Mouse (Mus musculus): ENCODE results near the gene Bcan. TPM values are rescaled to one million over a fixed set of nuclear protein-coding genes. Genes with fewer than 3 reads are reported as not detected.

Gene Bcan
- total RNA-seq, 1 experiment: 1.4 TPM

DNA sequence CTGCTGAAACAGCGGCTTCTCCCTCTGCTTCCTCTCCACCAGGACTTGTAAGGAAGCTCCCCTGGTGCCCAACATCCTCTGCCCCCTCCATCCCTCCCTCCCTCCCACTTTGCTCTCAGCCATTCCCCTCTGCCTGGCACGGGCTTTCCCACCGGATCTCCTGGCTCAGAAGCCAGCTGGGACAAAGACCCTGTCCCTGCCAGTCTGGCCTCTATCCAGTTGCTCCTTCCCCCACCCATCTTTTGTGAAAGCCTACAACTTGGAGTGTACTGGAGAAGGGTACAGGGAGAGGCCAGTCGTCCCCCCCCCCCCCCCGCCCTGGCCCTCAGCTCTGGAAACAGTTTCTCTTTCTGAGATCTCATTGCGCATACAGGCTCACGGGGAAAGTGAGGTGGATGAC is 1.3 kb downstream of the Bcan start:
- H3K4me1 ChIP-seq (ENCODE audit: control insufficient read depth in 2 of 2, insufficient read depth in 2 of 2, low read length in 2 of 2, poor library complexity in 1 of 2): peaks cover 0 to 18% of the 10 kb centered on the region in 2 experiments; a peak in 2 of 4 replicates
- TF ChIP-seq ZNF384 (IDR thresholded peaks at IDR 0.05; ENCODE audit: low read depth, low read length) (no peak), CHD2 (IDR thresholded peaks at IDR 0.05; ENCODE audit: low read depth, low read length) (no peak), HCFC1 (IDR thresholded peaks at IDR 0.05; ENCODE audit: borderline replicate concordance, insufficient read depth, low read length) (no peak), MAFK (IDR thresholded peaks at IDR 0.05; ENCODE audit: insufficient read depth, low read depth, low read length) (no peak), ZC3H11A (IDR thresholded peaks at IDR 0.05; ENCODE audit: borderline replicate concordance, low read depth, low read length) (no peak)
- H3K4me3 ChIP-seq (ENCODE audit: insufficient read depth in 1 of 2, low read depth in 1 of 2, low read length in 2 of 2, poor library complexity in 1 of 2, severe bottlenecking in 1 of 2): no peak overlapping the region
- H3K9me3 ChIP-seq (ENCODE audit: control insufficient read depth, insufficient read depth, low read depth, low read length): no peaks in the 10 kb centered on the region
- no peaks in the 10 kb centered on the region for H3K36me3 ChIP-seq (ENCODE audit: control insufficient read depth, insufficient read depth, low read length, poor library complexity, severe bottlenecking)
- H3K9ac ChIP-seq (ENCODE audit: insufficient read depth, low read depth, low read length, poor library complexity, severe bottlenecking): no peak overlapping the region
- in situ Hi-C loops (cut with MboI; ENCODE audit: low sequenced_read_pairs in 2 of 2, unreplicated experiment in 2 of 2): no loop called here
- H3K27ac ChIP-seq (ENCODE audit: insufficient read depth, low read depth, low read length, poor library complexity, severe bottlenecking): no peak overlapping the region
- no peak for DNase-seq (ENCODE audit: low read depth, low spot score)

DNA sequence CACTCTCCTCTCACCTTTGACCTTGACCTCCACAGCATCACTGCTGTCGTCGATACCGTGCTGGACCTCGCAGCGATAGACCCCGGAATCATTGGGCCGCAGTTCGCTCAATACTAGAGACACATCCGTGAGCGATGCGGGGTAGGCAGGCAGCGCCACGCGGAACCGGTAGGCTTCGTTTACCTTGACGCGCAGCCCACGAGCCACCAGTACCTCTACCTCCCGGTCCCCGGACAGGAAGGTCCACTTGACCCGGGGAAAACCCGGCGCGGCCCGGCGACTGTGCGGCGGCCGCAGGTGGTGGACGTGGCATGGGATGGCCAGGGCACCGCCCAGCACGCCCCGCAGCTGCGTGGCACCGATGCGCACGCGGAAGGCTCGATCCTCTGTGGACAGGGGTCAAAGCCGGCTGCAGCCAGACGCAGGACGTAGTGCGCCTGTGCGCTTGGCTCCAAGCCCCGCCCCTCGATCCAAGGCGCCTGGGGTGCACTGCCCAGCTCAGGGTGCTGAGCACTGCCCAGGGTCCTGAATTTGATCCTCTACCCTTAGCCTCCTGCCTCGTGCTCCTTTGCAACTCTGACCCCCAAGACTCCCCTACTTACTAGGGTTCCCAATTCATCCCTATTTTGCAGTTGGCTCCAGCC is 2.9 kb downstream of the Bcan start:
- Histone ChIP-seq H3K4me1 (ENCODE audit: control insufficient read depth in 2 of 2, insufficient read depth in 2 of 2, low read length in 2 of 2, poor library complexity in 1 of 2) (peaks cover 0 to 14% of the 10 kb centered on the region in 2 experiments; a peak in 2 of 4 replicates), H3K4me3 (ENCODE audit: insufficient read depth in 1 of 2, low read depth in 1 of 2, low read length in 2 of 2, poor library complexity in 1 of 2, severe bottlenecking in 1 of 2) (peak overlapping the region; percentile 52 to 56; a peak in 3 of 4 replicates), H3K36me3 (ENCODE audit: control insufficient read depth, insufficient read depth, low read length, poor library complexity, severe bottlenecking) (no peaks in the 10 kb centered on the region), H3K27ac (ENCODE audit: insufficient read depth, low read depth, low read length, poor library complexity, severe bottlenecking) (no peak overlapping the region), H3K9me3 (ENCODE audit: control insufficient read depth, insufficient read depth, low read depth, low read length) (no peaks in the 10 kb centered on the region), H3K9ac (ENCODE audit: insufficient read depth, low read depth, low read length, poor library complexity, severe bottlenecking) (peak overlapping the region; percentile 1; the same call in 1 of the 2 replicates)
- DNase-seq (ENCODE audit: low read depth, low spot score): peak; percentile 68
- no peak for TF ChIP-seq ZNF384 (IDR thresholded peaks at IDR 0.05; ENCODE audit: low read depth, low read length)
- no peak for TF ChIP-seq ZC3H11A (IDR thresholded peaks at IDR 0.05; ENCODE audit: borderline replicate concordance, low read depth, low read length)
- no peak for TF ChIP-seq HCFC1 (IDR thresholded peaks at IDR 0.05; ENCODE audit: borderline replicate concordance, insufficient read depth, low read length)
- TF ChIP-seq CHD2 (IDR thresholded peaks at IDR 0.05; ENCODE audit: low read depth, low read length): no peak
- TF ChIP-seq MAFK (IDR thresholded peaks at IDR 0.05; ENCODE audit: insufficient read depth, low read depth, low read length): no peak
- in situ Hi-C loops (cut with MboI; ENCODE audit: low sequenced_read_pairs in 2 of 2, unreplicated experiment in 2 of 2): no loop called here

GRCm38 (mm10) chr3:87996401-87996800 is 3.6 kb downstream of the Bcan start:
- Histone ChIP-seq H3K4me1 (ENCODE audit: control insufficient read depth in 2 of 2, insufficient read depth in 2 of 2, low read length in 2 of 2, poor library complexity in 1 of 2) (peaks cover 0 to 13% of the 10 kb centered on the region in 2 experiments; a peak in 2 of 4 replicates), H3K4me3 (ENCODE audit: insufficient read depth in 1 of 2, low read depth in 1 of 2, low read length in 2 of 2, poor library complexity in 1 of 2, severe bottlenecking in 1 of 2) (no peak overlapping the region; a peak in 1 of 4 replicates), H3K9me3 (ENCODE audit: control insufficient read depth, insufficient read depth, low read depth, low read length) (no peaks in the 10 kb centered on the region), H3K9ac (ENCODE audit: insufficient read depth, low read depth, low read length, poor library complexity, severe bottlenecking) (no peak overlapping the region), H3K27ac (ENCODE audit: insufficient read depth, low read depth, low read length, poor library complexity, severe bottlenecking) (no peak overlapping the region), H3K36me3 (ENCODE audit: control insufficient read depth, insufficient read depth, low read length, poor library complexity, severe bottlenecking) (no peaks in the 10 kb centered on the region)
- in situ Hi-C loops (cut with MboI; ENCODE audit: low sequenced_read_pairs in 2 of 2, unreplicated experiment in 2 of 2): no loop called here
- no peak for DNase-seq (ENCODE audit: low read depth, low spot score)
- TF ChIP-seq CHD2 (IDR thresholded peaks at IDR 0.05; ENCODE audit: low read depth, low read length) (no peak), MAFK (IDR thresholded peaks at IDR 0.05; ENCODE audit: insufficient read depth, low read depth, low read length) (no peak), ZNF384 (IDR thresholded peaks at IDR 0.05; ENCODE audit: low read depth, low read length) (no peak)

- Histone ChIP-seq H3K27ac (ENCODE audit: insufficient read depth, low read depth, low read length, poor library complexity, severe bottlenecking) (no peak overlapping the region), H3K9ac (ENCODE audit: insufficient read depth, low read depth, low read length, poor library complexity, severe bottlenecking) (no peak overlapping the region), H3K36me3 (ENCODE audit: control insufficient read depth, insufficient read depth, low read length, poor library complexity, severe bottlenecking) (no peaks in the 10 kb centered on the region), H3K9me3 (ENCODE audit: control insufficient read depth, insufficient read depth, low read depth, low read length) (no peaks in the 10 kb centered on the region), H3K4me1 (ENCODE audit: control insufficient read depth in 2 of 2, insufficient read depth in 2 of 2, low read length in 2 of 2, poor library complexity in 1 of 2) (peaks cover 0 to 9% of the 10 kb centered on the region in 2 experiments; a peak in 2 of 4 replicates), H3K4me3 (ENCODE audit: insufficient read depth in 1 of 2, low read depth in 1 of 2, low read length in 2 of 2, poor library complexity in 1 of 2, severe bottlenecking in 1 of 2) (no peak overlapping the region)
- DNase-seq (ENCODE audit: low read depth, low spot score): no peak
- TF ChIP-seq CHD2 (IDR thresholded peaks at IDR 0.05; ENCODE audit: low read depth, low read length) (no peak), HCFC1 (IDR thresholded peaks at IDR 0.05; ENCODE audit: borderline replicate concordance, insufficient read depth, low read length) (no peak), ZNF384 (IDR thresholded peaks at IDR 0.05; ENCODE audit: low read depth, low read length) (no peak), ZC3H11A (IDR thresholded peaks at IDR 0.05; ENCODE audit: borderline replicate concordance, low read depth, low read length) (no peak)
- in situ Hi-C loops (cut with MboI; ENCODE audit: low sequenced_read_pairs in 2 of 2, unreplicated experiment in 2 of 2): no loop called here
Measured at GRCm38 (mm10) chr3:87995331-87995730, 4.7 kb downstream of the Bcan start.

All from ES-E14 (cell line).